In the genomic region with DNA sequence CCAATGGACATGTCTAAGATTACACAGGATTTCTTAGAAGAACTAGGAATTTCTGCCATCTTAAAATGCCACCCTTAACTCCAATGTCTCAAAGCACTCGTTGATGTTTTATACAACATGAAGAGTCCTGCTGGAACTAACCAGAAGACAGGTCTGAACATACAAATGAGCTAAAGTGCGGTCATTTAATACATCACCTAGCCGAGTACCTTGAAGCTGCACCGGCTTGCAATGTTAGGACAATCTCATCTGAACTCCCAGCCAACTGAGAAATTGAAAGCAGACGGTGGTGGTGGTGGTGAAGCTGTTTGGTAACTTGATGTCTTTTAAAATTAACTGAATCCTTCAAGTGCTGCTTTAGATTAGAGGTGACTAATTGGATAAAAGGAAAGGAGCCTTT, we compare ENCODE assay signal across 8 mouse cellular contexts. TPM values are rescaled to one million over a fixed set of nuclear protein-coding genes. Genes with fewer than 3 reads are reported as not detected.
DNase-seq lines count a peak whose midpoint lies in the region; ATAC-seq and TF ChIP-seq lines count a peak whose summit lies in the region.

No protein-coding gene starts in this region.

- 29% methylated on average over 5 of the region's 5 CpGs for WGBS in limb, embryonic 11.5 days
- 60% methylated on average over 5 of the region's 5 CpGs for WGBS in neural tube, embryonic 14.5 days

- peak overlapping the region; percentile 94 for H3K4me3 ChIP-seq in layer of hippocampus, adult 2 months
- H3K4me3 ChIP-seq in embryonic fibroblast, embryonic 13.5 days (ENCODE audit: insufficient read depth, low read length): peak overlapping the region; percentile 57
- peak overlapping the region; percentile 63 for H3K4me3 ChIP-seq in limb, embryonic 11.5 days (ENCODE audit: low read depth, low read length)
- H3K4me3 ChIP-seq in neural tube, embryonic 14.5 days (ENCODE audit: low read depth, low read length): no peak overlapping the region; the same call in 1 of the 2 replicates

- peaks cover 2% of the 10 kb centered on the region; the same call in 1 of the 2 replicates for H3K4me1 ChIP-seq in embryonic fibroblast, embryonic 13.5 days (ENCODE audit: control insufficient read depth, insufficient read depth, low read length)
- no peaks in the 10 kb centered on the region for H3K4me1 ChIP-seq in limb, embryonic 11.5 days (ENCODE audit: control insufficient read depth, insufficient read depth, low read length)
- H3K4me1 ChIP-seq in neural tube, embryonic 14.5 days (ENCODE audit: control insufficient read depth, insufficient read depth, low read length): 0 out of 2 replicates have a peak, but pooled peaks cover 3% of the 10 kb centered on the region

- no peaks in the 10 kb centered on the region for H3K36me3 ChIP-seq in limb, embryonic 11.5 days (ENCODE audit: control insufficient read depth, insufficient read depth, low read length)
- H3K36me3 ChIP-seq in neural tube, embryonic 14.5 days (ENCODE audit: control insufficient read depth, insufficient read depth, low read length): no peaks in the 10 kb centered on the region

- H3K9me3 ChIP-seq in limb, embryonic 11.5 days (ENCODE audit: control insufficient read depth, low read length): no peaks in the 10 kb centered on the region
- no peaks in the 10 kb centered on the region for H3K9me3 ChIP-seq in neural tube, embryonic 14.5 days (ENCODE audit: control insufficient read depth, low read length)

- H3K4me2 ChIP-seq in limb, embryonic 11.5 days (ENCODE audit: low read depth, severe bottlenecking): peak overlapping the region; percentile 98
- peak overlapping the region; percentile 93; the same call in 1 of the 2 replicates for H3K4me2 ChIP-seq in neural tube, embryonic 14.5 days (ENCODE audit: low read depth, low read length)

- peak overlapping the region; percentile 77 for H3K27ac ChIP-seq in layer of hippocampus, adult 2 months
- no peak overlapping the region for H3K27ac ChIP-seq in embryonic fibroblast, embryonic 13.5 days (ENCODE audit: insufficient read depth, low read length)
- no peak overlapping the region for H3K27ac ChIP-seq in limb, embryonic 11.5 days (replicated peaks; ENCODE audit: low read depth, low read length)
- no peak overlapping the region for H3K27ac ChIP-seq in neural tube, embryonic 14.5 days (ENCODE audit: low read depth, low read length)

- no peak for ATAC-seq in limb, embryonic 11.5 days (ENCODE audit: insufficient number of reproducible peaks, low FRiP score, low TSS enrichment, low read depth)
- no peak for ATAC-seq in neural tube, embryonic 14.5 days (ENCODE audit: low read depth)
- ATAC-seq in frontal cortex, adult (ENCODE audit: low TSS enrichment): no peak

- no peak overlapping the region for H3K9ac ChIP-seq in limb, embryonic 11.5 days (ENCODE audit: low read length)
- no peak overlapping the region for H3K9ac ChIP-seq in neural tube, embryonic 14.5 days (replicated peaks; ENCODE audit: low read depth, low read length)

- TF ChIP-seq CTCF in layer of hippocampus, adult 2 months (conservative IDR thresholded peaks at IDR 0.05): no peak
- no peak for TF ChIP-seq CTCF in embryonic fibroblast, embryonic 13.5 days (IDR thresholded peaks at IDR 0.05; ENCODE audit: borderline replicate concordance, insufficient read depth, low read length)

- no peak for TF ChIP-seq POLR2A in embryonic fibroblast, embryonic 13.5 days (IDR thresholded peaks at IDR 0.05; ENCODE audit: low read depth, low read length)

- H3K27me3 ChIP-seq in limb, embryonic 11.5 days (ENCODE audit: control insufficient read depth, insufficient read depth, low read length): no peaks in the 10 kb centered on the region
- no peaks in the 10 kb centered on the region for H3K27me3 ChIP-seq in neural tube, embryonic 14.5 days (ENCODE audit: control insufficient read depth, insufficient read depth, low read length)

- DNase-seq in layer of hippocampus, adult 2 months (ENCODE audit: low spot score in 2 of 2): no peak
- no peak for DNase-seq in layer of hippocampus, adult 9-11 months
- DNase-seq in limb, embryonic 11.5 days (ENCODE audit: low spot score): no peak
- DNase-seq in cerebellum, adult 11 months: no peak
- no peak for DNase-seq in urinary bladder, postnatal 36 days (ENCODE audit: low spot score in 2 of 2)

RNA-seq across cellular contexts. Expression of a gene that starts 0.8 kb away (rescaled TPM):
- total RNA-seq in layer of hippocampus, adult 2 months (2021): 1 to 10 TPM; 7.2 to 7.9 TPM
- polyA plus RNA-seq in embryonic fibroblast, embryonic 13.5 days (2011; ENCODE audit: insufficient read length, low read depth, missing spikeins): 6.2 and 6.3 TPM in 2 replicates
- 0.87 and 1.1 TPM in 2 replicates for polyA plus RNA-seq in limb, embryonic 11.5 days (2014; fragmentation: Nextera tagmentation; extraction: Ambion mirVana)
- 0.73 and 1.6 TPM in 2 replicates for polyA plus RNA-seq in neural tube, embryonic 14.5 days (2014; fragmentation: Nextera tagmentation; extraction: Ambion mirVana)
